Mouse (Mus musculus) lung, postnatal 0 days (tissue): ENCODE measurements around the gene Col12a1. TPM values are rescaled to one million over a fixed set of nuclear protein-coding genes. Genes with fewer than 3 reads are reported as not detected.

Experiments
- ATAC-seq: fragments of 200-750 bp; cut with Nextera tagmentation; 2 replicates; pipeline ENCODE4 v1.8.0; 2017; ENCODE audit warnings: moderate library complexity
- DNase-seq: peaks from one replicate; pipeline ENCODE4 v3.0.0-alpha.2; 2016; ENCODE audit warnings: low spot score
- H3K27ac ChIP-seq: fragments of 300-500 bp; sonication (generic); 2 replicates; pipeline ENCODE4 v1.5.1; 2014; ENCODE audit warnings: antibody characterized with exemption, mild to moderate bottlenecking, low read length, mixed read lengths
- H3K27me3 ChIP-seq: fragments of 300-500 bp; sonication (generic); replicated peaks from 2 replicates; pipeline ENCODE4 v1.6.1; 2014; ENCODE audit warnings: low read length, mixed read lengths; ENCODE audit not compliant: insufficient read depth
- H3K36me3 ChIP-seq: fragments of 300-500 bp; sonication (generic); 2 replicates; pipeline ENCODE4 v1.6.1; 2014; ENCODE audit warnings: low read length, mixed read lengths; ENCODE audit not compliant: insufficient read depth
- H3K4me1 ChIP-seq: fragments of 300-500 bp; sonication (generic); 2 replicates; pipeline ENCODE4 v1.6.1; 2014; ENCODE audit warnings: antibody characterized with exemption, low read depth, low read length, mixed read lengths; ENCODE audit not compliant: insufficient read depth
- H3K4me2 ChIP-seq: fragments of 300-500 bp; sonication (generic); replicated peaks from 2 replicates; pipeline ENCODE4 v1.6.1; 2014; ENCODE audit warnings: low read depth, mild to moderate bottlenecking, low read length, moderate library complexity, mixed read lengths
- H3K4me3 ChIP-seq: fragments of 300-500 bp; sonication (generic); 2 replicates; pipeline ENCODE4 v1.5.1; 2014; ENCODE audit warnings: low read depth, low read length
- H3K9ac ChIP-seq: fragments of 300-500 bp; sonication (generic); replicated peaks from 2 replicates; pipeline ENCODE4 v1.6.1; 2014; ENCODE audit warnings: low read depth, mild to moderate bottlenecking
- H3K9me3 ChIP-seq: fragments of 300-500 bp; sonication (generic); 2 replicates; pipeline ENCODE4 v1.6.1; 2016; ENCODE audit warnings: low read length, mixed read lengths
- CTCF ChIP-seq: IDR thresholded peaks from 2 replicates; pipeline ENCODE4 v1.5.1; 2016; ENCODE audit warnings: antibody characterized with exemption, mild to moderate bottlenecking
- EP300 ChIP-seq: IDR thresholded peaks from 2 replicates; pipeline ENCODE4 v1.6.1; 2016; ENCODE audit warnings: antibody characterized with exemption, mild to moderate bottlenecking, control low read depth
- WGBS: fragments of 180-500 bp; shearing (Covaris S2); extraction: QIAGEN DNeasy Blood & Tissue Kit; methylation state at CpG from one replicate; pipeline ENCODE4 v1.1.7; 2014; 5-methylcytosine and 5-hydroxymethylcytosine counted together
- polyA plus RNA-seq: library from polyadenylated mRNA; unstranded; fragments of >200 nt; fragmentation: Nextera tagmentation; extraction: Ambion mirVana; gene quantifications from 2 replicates; pipeline ENCODE4 v1.2.1, GENCODE M21; 2015

Col12a1 gene
- polyA plus RNA-seq, 1 experiment from 2014 or later, result 11.5 TPM

DNA sequence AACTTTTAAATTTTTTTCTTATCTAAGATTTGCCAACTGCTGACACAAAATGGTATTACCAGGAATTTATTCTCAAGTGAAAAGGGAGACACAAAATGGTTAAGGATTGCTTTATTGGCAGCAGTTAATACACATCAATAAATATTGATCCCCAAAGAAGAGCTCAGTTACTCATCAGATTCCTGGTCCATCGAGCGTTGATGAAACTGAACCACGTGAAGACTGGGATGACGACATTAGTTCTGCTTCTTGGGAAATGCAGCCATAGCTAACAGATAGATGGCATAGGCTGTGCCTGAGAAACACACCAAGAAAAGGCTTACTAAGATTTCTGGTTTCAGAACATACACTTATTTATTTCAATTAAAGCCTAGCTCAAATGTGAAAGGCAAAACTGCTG lies 36.7 kb upstream of the Col12a1 start:
- Histone ChIP-seq H3K9me3 (no peaks in the 10 kb centered on the region), H3K4me2 (no peak overlapping the region), H3K27me3 (no peaks in the 10 kb centered on the region), H3K36me3 (0 out of 2 replicates have a peak, but pooled peaks cover 3% of the 10 kb centered on the region), H3K4me3 (no peak overlapping the region), H3K4me1 (peaks cover 8% of the 10 kb centered on the region; the same call in 1 of the 2 replicates), H3K9ac (no peak overlapping the region), H3K27ac (no peak overlapping the region)
- WGBS, result 94% methylated on average over 4 of the region's 4 CpGs
- DNase-seq, result no peak
- TF ChIP-seq CTCF (no peak), EP300 (no peak)
- ATAC-seq, result no peak

GRCm38 (mm10) chr9:79751846-79752245 lies 33.2 kb upstream of the Col12a1 start:
- H3K27ac ChIP-seq, result no peak overlapping the region
- no peak overlapping the region for H3K4me2 ChIP-seq
- H3K4me1 ChIP-seq, result no peaks in the 10 kb centered on the region
- H3K9ac ChIP-seq, result no peak overlapping the region
- no peak for DNase-seq
- ATAC-seq, result no peak
- no peaks in the 10 kb centered on the region for H3K9me3 ChIP-seq
- no peak overlapping the region for H3K4me3 ChIP-seq
- 0 out of 2 replicates have a peak, but pooled peaks cover 3% of the 10 kb centered on the region for H3K36me3 ChIP-seq
- 78% methylated on average over 8 of the region's 8 CpGs for WGBS
- H3K27me3 ChIP-seq, result no peaks in the 10 kb centered on the region
- no peak for TF ChIP-seq CTCF
- TF ChIP-seq EP300, result no peak

DNA sequence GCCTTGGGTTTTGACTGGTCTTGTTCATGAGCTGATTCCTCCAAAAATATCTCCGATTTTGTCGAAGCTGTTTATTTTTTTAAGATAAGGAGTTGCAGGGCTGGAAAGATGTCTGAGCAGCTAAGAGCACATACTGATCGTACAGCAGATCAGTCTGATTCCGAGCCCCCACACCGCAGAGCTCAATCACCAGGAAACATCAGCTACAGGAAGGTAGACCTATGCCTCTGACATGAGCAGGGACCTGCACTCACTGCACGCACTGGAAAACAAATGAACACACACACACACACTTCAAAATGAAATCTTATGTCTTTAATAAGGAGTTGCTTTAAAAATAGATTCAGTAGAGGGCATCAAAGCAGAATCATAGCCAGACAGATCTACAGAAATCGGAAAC lies 32.1 kb upstream of the Col12a1 start:
- 46% methylated on average over 7 of the region's 7 CpGs for WGBS
- no peak overlapping the region for H3K9ac ChIP-seq
- H3K9me3 ChIP-seq, result no peaks in the 10 kb centered on the region
- H3K4me2 ChIP-seq, result no peak overlapping the region
- H3K4me3 ChIP-seq, result no peak overlapping the region
- TF ChIP-seq CTCF, result no peak
- no peak for TF ChIP-seq EP300
- no peak for ATAC-seq
- no peaks in the 10 kb centered on the region for H3K27me3 ChIP-seq
- no peaks in the 10 kb centered on the region for H3K36me3 ChIP-seq
- H3K4me1 ChIP-seq, result no peaks in the 10 kb centered on the region
- no peak overlapping the region for H3K27ac ChIP-seq
- DNase-seq, result no peak

DNA sequence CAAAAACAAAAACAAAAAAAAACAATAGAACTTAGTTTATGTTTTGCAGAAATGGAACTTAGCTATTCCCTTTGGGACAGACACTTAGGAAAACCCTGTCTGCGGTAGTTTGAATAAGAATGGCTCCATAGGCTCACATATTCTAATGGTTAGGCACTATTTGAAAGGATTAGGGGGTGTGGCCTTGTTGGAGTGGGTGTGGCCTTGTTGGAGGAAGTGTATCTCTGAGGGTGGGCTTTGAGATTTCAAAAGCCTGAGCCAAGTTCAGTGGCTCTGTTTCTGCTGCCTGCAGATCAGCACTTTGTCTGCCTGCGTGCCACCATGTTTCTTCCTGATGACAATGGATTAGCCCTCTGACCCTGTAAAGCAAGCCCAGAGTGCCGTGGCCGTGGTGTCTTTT lies 26.4 kb upstream of the Col12a1 start:
- ATAC-seq, result no peak
- WGBS, result 69% methylated on average over 4 of the region's 4 CpGs
- no peaks in the 10 kb centered on the region for H3K36me3 ChIP-seq
- H3K9ac ChIP-seq, result no peak overlapping the region
- no peak overlapping the region for H3K4me3 ChIP-seq
- no peaks in the 10 kb centered on the region for H3K4me1 ChIP-seq
- H3K27ac ChIP-seq, result no peak overlapping the region
- TF ChIP-seq EP300, result no peak
- TF ChIP-seq CTCF, result no peak
- H3K9me3 ChIP-seq, result no peaks in the 10 kb centered on the region
- H3K4me2 ChIP-seq, result no peak overlapping the region
- H3K27me3 ChIP-seq, result no peaks in the 10 kb centered on the region
- DNase-seq, result no peak

DNA sequence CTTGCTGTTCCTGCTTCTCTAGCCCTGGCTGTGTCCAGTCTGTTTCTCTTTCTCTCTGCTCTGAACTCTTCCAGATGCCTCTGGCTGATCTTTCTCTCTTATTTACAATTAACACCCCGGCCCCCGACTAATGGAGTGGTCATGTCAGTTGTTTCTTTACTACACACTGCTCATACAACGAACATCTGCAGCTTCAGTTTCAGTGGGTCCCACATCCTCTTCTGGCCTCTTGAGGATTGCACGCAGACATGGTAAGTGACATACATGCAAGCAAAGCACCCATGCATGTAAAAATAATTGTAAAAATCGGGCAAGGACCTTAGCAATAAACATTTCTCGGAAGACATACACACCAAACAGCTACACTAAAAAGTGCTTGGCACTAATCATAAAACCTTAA lies 17.0 kb upstream of the Col12a1 start:
- TF ChIP-seq CTCF, result no peak
- TF ChIP-seq EP300, result no peak
- H3K4me1 ChIP-seq, result no peaks in the 10 kb centered on the region
- WGBS, result 77% methylated on average over 6 of the region's 6 CpGs
- H3K36me3 ChIP-seq, result no peaks in the 10 kb centered on the region
- ATAC-seq (no peak), DNase-seq (no peak)
- no peak overlapping the region for H3K4me3 ChIP-seq
- H3K27me3 ChIP-seq, result no peaks in the 10 kb centered on the region
- H3K27ac ChIP-seq, result no peak overlapping the region
- no peak overlapping the region for H3K9ac ChIP-seq
- H3K9me3 ChIP-seq, result no peaks in the 10 kb centered on the region
- H3K4me2 ChIP-seq, result no peak overlapping the region

DNA sequence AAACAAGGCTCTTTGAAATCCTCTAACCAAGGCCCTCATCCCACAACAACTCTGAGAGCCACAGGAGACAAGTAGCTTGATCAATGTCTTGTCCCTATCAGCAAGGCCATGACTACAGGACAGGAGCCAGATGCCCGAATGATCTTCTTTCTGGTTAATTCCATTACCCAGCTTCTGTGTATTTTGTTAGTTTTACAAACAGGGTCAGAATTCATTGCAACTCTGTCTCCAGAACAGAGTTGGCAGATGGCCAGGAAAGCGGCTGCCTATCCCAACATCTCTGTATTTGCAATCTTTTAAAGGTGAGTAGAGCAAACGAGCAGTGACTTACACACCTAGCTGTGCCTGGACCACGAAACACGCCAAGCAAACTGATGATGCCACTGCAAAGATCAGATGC lies 11.7 kb upstream of the Col12a1 start:
- DNase-seq, result no peak
- 52% methylated on average over 5 of the region's 5 CpGs for WGBS

GRCm38 (mm10) chr9:79723090-79723489 lies 4.5 kb upstream of the Col12a1 start:
- Histone ChIP-seq H3K4me2 (no peak overlapping the region), H3K27me3 (peaks cover 7% of the 10 kb centered on the region), H3K27ac (no peak overlapping the region), H3K9me3 (no peaks in the 10 kb centered on the region), H3K36me3 (no peaks in the 10 kb centered on the region), H3K4me3 (no peak overlapping the region), H3K9ac (no peak overlapping the region), H3K4me1 (peaks cover 8% of the 10 kb centered on the region; the same call in 1 of the 2 replicates)
- TF ChIP-seq EP300, result no peak
- peak; percentile 75 for TF ChIP-seq CTCF
- 31% methylated on average over 5 of the region's 5 CpGs for WGBS
- DNase-seq (peak; percentile 82), ATAC-seq (no peak)

More for the DNA sequence above, 11.7 kb upstream of the Col12a1 start:
- Histone ChIP-seq H3K27me3 (no peaks in the 10 kb centered on the region), H3K4me1 (no peaks in the 10 kb centered on the region), H3K36me3 (no peaks in the 10 kb centered on the region), H3K4me2 (no peak overlapping the region), H3K9ac (no peak overlapping the region), H3K9me3 (no peaks in the 10 kb centered on the region), H3K4me3 (no peak overlapping the region), H3K27ac (no peak overlapping the region)
- TF ChIP-seq EP300, result no peak
- TF ChIP-seq CTCF, result no peak
- ATAC-seq, result no peak
